Mouse (Mus musculus) layer of hippocampus, adult 8-10 months (tissue): ENCODE measurements at regions not wholly inside any gene's neighbourhood (a gene's known extent, or its start where the extent isn't known, plus 50 kb on each side); places are given as distances from the start of the nearest gene placed in this dataset.

Experiments
- DNase-seq, 2 experiments: peaks; one replicate each; pipeline ENCODE4 v3.0.0; 2022; ENCODE audit warnings: low spot score in 2 of 2

- DNase-seq = no peak
Measured at GRCm38 (mm10) chr2:115101501-115101900, 446.7 kb upstream of the Dph6 start.

DNA sequence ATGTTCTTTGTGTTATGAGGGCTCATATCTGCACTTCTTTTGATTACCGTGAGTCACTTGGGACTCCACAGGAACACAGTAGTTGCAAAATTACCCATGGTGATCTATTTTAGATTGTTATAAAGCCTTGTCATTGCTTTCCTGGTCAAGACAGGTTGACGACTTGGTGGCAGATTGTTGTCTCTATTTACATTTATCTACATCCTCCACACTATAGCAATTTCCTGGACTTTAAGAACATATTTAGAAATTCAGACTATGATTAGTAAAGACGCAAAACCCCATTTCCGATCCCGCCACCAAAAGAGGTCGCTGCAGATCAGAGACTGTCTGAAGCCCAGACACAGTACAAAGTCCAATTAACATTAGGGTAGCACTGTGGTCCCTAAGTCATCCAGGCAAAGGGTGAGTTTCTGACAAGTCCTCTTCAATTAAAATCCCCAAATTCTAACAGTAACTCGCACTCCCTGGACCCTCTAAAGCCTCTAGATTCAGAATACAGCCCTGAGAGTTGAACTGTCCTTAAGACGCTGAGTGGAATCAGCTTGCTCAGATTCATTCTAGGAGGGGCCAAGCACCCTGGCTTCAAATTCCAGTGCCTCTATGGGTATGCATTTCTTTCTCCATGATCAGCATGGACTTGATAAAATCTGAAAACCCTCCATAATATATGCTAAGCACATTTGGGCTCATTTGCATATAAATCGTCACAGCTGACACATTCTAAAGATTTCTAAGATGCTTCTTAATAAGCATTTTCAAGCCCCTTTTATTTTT, 461.9 kb upstream of the BC052040 start:
- no peak for DNase-seq

GRCm38 (mm10) chr2:115120206-115120503, 461.4 kb upstream of the BC052040 start:
- DNase-seq = no peak

DNA sequence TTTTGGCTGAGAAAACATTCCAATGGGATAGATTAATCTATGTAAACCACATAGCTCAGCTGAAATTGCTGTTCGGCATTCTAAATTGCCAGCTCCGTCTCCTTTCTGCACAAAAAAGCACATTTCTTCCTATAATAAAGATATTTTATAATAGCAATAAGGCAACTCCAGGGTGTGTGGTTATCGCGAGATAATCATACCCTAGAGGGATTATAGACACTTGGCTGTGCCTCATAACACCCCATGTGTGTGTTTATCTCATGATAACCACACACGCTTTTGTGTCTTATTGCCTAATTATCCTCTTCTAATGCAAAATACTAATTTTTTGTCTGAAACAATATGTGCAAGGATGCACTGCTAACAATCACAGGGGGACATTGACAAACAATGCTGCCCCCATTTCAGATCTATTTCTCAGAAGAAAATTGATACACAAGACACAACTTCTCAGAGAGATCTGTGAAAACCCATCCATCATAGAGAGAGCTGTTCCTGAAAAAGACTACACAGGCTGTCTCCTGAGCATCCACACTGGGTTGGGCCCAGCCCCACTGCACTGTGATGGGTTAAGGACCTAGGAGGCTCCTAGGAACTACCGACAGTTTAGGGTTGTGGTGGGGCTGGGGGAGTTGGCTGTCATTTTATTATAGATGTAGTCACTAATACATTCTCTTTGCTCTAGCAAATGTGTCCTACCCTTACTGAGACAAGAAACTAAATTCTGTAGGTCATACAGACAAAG, 454.7 kb upstream of the BC052040 start:
- no peak for DNase-seq

DNA sequence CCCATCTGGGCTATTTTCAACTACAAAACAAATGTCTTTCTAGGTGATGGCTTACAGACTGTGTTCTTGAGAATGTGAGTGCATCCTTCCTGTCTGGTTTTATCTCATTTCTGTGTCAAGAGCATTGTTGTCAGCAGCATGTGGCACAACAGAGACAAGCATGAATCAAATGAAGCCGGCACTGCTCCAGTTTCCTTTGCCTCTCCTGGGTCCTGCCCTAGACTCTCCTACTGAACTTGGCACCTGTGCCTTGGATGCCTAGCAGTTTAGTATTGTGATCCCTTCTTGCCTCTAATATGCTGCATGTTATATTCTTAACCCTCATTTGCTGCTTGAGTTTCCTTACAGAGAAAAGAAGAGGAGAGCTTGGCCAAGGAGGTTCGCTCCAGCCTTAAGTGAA, 449.8 kb upstream of the BC052040 start:
- no peak for DNase-seq

DNA sequence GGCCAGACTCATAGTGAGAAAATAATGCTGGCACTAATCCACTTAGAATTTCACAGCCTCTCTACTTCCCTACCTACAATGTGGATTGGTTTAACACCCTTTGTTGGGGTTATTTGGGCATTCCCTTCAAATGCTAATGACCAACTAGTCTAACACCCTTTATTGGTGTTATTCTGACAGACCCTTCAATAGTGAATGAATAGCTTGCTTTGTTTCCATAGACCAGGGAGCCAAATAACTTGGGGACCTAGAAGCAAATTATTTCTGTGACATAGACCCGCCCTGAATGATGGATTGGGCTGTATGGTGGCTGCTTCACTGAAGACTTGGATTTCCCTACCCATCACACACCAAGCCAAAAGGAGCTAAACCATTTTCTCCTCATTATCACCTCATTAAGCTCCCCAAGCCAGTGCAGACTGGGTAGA, 449.3 kb upstream of the BC052040 start:
- no peak for DNase-seq

GRCm38 (mm10) chr2:115141416-115141815, 440.1 kb upstream of the BC052040 start:
- no peak for DNase-seq

- no peak for DNase-seq
Measured at GRCm38 (mm10) chr2:115172111-115172510, 409.4 kb upstream of the BC052040 start.

GRCm38 (mm10) chr2:115177076-115177475, 404.4 kb upstream of the BC052040 start:
- DNase-seq = no peak

DNA sequence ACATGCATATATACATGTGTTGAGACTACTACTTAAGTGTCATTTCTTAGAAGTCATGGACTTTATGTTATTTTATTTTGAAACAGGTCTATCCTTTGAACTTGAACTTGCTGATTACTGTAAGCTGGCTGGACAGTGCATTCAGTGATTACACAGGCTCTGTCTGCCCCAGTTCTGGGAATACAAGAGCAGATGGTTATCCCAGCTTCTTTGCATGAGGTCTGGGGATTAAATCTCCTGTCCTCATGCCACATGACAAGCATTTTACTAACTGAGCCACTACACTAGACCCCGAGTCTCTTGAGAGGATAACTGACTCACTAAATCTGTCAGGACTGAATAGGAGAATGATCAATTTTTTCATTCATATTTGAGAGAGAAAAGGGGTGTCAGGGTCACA, 403.6 kb upstream of the BC052040 start:
- DNase-seq = no peak

GRCm38 (mm10) chr2:115211191-115211590, 370.3 kb upstream of the BC052040 start:
- peak in 1 of 2 experiments; percentile 15 for DNase-seq

GRCm38 (mm10) chr2:115213181-115213970, 368.1 kb upstream of the BC052040 start:
- no peak for DNase-seq

GRCm38 (mm10) chr2:115214292-115214691, 367.2 kb upstream of the BC052040 start:
- DNase-seq = no peak

DNA sequence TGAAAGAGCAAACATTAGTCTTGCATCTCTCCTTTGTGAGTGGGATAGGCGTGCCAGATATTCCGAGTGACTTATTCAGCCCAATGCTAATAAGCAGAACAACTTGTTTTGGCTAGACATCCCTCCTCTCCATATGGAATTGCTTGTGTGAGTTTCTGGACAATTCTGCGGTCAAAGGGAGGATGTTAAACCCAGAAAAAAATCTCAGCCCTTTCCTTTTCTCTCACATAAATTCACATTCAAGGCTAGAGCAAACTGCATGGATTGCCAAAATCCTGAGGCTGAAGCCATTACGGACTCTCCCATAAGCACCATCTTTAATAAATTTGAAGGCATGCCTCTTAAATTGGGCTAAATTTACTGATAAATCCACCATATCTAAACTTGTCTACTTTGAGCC, 351.5 kb upstream of the BC052040 start:
- DNase-seq = no peak

- DNase-seq = no peak
Measured at GRCm38 (mm10) chr2:115247673-115248072, 333.8 kb upstream of the BC052040 start.

DNA sequence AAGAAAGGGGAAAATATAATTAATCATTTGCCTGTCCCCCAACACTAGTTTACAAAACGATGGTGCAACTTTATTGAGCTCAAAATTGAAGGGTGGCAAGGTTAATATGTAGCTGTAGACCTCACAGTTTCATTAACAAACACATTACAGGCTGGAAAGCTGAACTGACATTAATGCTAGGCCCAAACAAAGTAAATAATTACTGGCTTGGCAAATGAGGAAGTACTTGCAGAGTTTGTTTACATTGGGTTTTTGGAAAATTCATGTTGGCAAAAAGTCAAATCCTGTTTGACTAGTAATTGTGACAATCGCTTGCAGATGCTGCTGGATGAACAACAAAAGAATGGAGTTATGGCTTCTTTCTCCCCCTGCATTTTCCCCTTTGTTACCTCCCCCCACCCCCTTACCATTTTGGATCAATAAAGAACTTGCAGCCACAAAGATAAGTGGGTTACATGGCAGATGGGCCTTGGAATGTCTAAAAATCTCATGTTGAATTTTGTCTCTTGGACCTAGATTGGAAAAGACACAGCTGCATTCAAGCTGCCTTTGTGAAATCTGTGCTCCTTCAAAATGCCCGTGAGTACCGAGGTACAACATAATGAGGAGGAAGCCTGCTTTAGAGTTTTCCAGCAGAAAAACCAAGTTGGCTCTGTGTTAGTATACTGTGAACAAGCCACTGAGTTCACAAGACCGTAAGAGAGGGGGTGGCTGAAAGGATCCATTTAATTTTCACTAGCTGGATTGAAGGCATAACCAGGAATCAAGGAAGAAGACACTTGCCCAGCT, 331.3 kb upstream of the BC052040 start:
- no peak for DNase-seq

GRCm38 (mm10) chr2:115257391-115257790, 324.1 kb upstream of the BC052040 start:
- no peak for DNase-seq

- no peak for DNase-seq
Measured at GRCm38 (mm10) chr2:115268247-115268646, 313.3 kb upstream of the BC052040 start.

- DNase-seq = peak in 1 of 2 experiments; percentile 4
Measured at GRCm38 (mm10) chr2:115277421-115277820, 304.1 kb upstream of the BC052040 start.

DNA sequence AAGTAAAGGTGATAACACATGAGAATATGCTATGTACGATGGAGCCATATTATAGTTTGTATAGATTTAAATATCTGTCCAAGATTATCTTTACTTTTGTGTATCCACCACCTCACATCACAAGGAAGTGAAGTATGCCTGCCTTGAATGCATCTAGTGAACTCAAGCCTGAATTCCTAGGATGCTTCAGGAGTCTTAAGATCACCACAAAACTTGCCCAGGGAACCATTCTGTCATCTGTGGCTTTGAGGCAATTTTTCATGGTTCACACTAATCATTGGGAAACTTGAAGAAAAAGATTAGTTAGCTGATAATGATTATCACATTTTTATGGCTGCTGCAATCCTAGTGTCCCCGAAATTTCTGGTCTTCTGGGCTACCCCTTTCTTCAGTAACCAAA, 288.5 kb upstream of the BC052040 start:
- no peak for DNase-seq

GRCm38 (mm10) chr2:115297463-115297862, 284.1 kb upstream of the BC052040 start:
- no peak for DNase-seq
